Mouse (Mus musculus): ENCODE measurements at regions not wholly inside any gene's neighbourhood (a gene's known extent, or its start where the extent isn't known, plus 50 kb on each side); places are given as distances from the start of the nearest gene placed in this dataset.
A peak's percentile ranks its signal among the peaks of the same experiment; 100 is the strongest.

- H3K27ac ChIP-seq, result no peak overlapping the region
- peak; percentile 72 for DNase-seq (ENCODE audit: low spot score)
Measured at GRCm38 (mm10) chr2:17841963-17842362, 110.7 kb upstream of the Nebl start.

DNA sequence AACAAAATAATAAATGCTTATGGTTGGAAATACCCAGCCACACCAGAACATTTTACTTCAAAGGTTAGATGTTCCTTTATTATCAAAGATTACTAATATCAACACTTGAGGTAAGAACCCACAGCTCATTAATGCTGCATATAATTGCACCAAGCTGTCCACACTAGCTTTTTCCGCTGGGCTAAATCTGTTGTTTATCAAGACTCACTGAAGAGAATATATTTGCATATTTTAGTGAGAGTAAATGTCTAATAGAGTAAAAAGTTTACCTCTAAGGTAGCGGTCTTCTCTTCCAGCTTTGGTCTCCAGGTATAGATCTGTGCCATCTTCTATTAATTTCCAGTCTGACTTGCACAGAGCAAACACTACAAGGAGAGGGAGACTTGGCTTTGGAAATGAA, 110.3 kb upstream of the Nebl start:
- no peaks in the 10 kb centered on the region for H3K9me3 ChIP-seq (replicated peaks; ENCODE audit: low read length)
- ATAC-seq (replicated peaks; ENCODE audit: low FRiP score, low read depth) (no peak), DNase-seq (ENCODE audit: low spot score) (no peak)
- H3K9ac ChIP-seq (ENCODE audit: low read depth, low read length), result no peak overlapping the region
- H3K4me1 ChIP-seq (replicated peaks; ENCODE audit: insufficient read depth, low read length), result no peaks in the 10 kb centered on the region
- 93% methylated on average over 2 of the region's 2 CpGs for WGBS
- H3K4me2 ChIP-seq (ENCODE audit: low read length), result no peak overlapping the region
- no peaks in the 10 kb centered on the region for H3K27me3 ChIP-seq (ENCODE audit: insufficient read depth, low read length)
- no peak overlapping the region for H3K27ac ChIP-seq
- H3K4me3 ChIP-seq (replicated peaks; ENCODE audit: low read depth, low read length), result no peak overlapping the region
- H3K36me3 ChIP-seq (ENCODE audit: insufficient read depth, low read length), result no peaks in the 10 kb centered on the region
- TF ChIP-seq CTCF (IDR thresholded peaks at IDR 0.05; ENCODE audit: low read depth), result no peak

More at GRCm38 (mm10) chr2:17841963-17842362, 110.7 kb upstream of the Nebl start:
- no peaks in the 10 kb centered on the region for H3K27me3 ChIP-seq (ENCODE audit: insufficient read depth, low read length)
- ATAC-seq (replicated peaks; ENCODE audit: low FRiP score, low read depth), result no peak
- no peaks in the 10 kb centered on the region for H3K36me3 ChIP-seq (ENCODE audit: insufficient read depth, low read length)
- no peak overlapping the region for H3K4me3 ChIP-seq (replicated peaks; ENCODE audit: low read depth, low read length)
- no peak overlapping the region for H3K4me2 ChIP-seq (ENCODE audit: low read length)
- H3K9me3 ChIP-seq (replicated peaks; ENCODE audit: low read length), result no peaks in the 10 kb centered on the region
- H3K9ac ChIP-seq (ENCODE audit: low read depth, low read length), result no peak overlapping the region
- WGBS, result 41% methylated on average over 3 of the region's 3 CpGs
- TF ChIP-seq CTCF (IDR thresholded peaks at IDR 0.05; ENCODE audit: low read depth), result peak; percentile 88
- H3K4me1 ChIP-seq (replicated peaks; ENCODE audit: insufficient read depth, low read length), result no peaks in the 10 kb centered on the region

DNA sequence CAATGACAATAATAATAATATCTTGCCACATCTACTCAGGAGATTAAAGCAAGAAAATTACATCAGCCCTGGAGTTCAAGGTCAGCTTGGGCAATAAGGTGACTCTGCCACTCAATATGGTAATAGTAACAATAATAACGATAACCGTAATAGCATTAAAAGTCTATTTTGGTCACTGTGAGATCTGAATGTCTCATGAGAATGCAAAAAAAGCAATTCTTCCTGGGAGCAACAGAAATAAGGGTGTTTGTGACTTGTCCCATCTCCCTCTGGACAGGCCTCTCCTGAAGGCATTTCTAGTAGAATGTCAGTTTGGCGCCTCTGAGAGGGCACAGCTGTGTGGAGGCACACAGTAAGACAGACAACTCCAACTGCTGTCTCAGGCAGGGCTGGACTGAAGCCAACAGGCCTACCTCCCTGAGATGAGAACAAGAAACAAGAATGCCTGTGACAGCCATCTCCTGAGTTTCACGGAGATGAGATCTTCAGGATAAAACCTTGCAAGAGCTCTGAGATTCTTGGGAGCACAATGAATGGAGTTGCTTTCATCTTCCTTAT, 109.8 kb upstream of the Nebl start:
- DNase-seq (ENCODE audit: low spot score) (no peak), ATAC-seq (replicated peaks; ENCODE audit: low FRiP score, low read depth) (no peak)
- H3K4me1 ChIP-seq (replicated peaks; ENCODE audit: insufficient read depth, low read length), result no peaks in the 10 kb centered on the region
- 80% methylated on average over 4 of the region's 4 CpGs for WGBS
- no peak overlapping the region for H3K9ac ChIP-seq (ENCODE audit: low read depth, low read length)
- no peaks in the 10 kb centered on the region for H3K9me3 ChIP-seq (replicated peaks; ENCODE audit: low read length)
- H3K4me2 ChIP-seq (ENCODE audit: low read length), result no peak overlapping the region
- no peak overlapping the region for H3K27ac ChIP-seq
- H3K27me3 ChIP-seq (ENCODE audit: insufficient read depth, low read length), result no peaks in the 10 kb centered on the region
- no peak overlapping the region for H3K4me3 ChIP-seq (replicated peaks; ENCODE audit: low read depth, low read length)
- TF ChIP-seq CTCF (IDR thresholded peaks at IDR 0.05; ENCODE audit: low read depth), result no peak
- H3K36me3 ChIP-seq (ENCODE audit: insufficient read depth, low read length), result no peaks in the 10 kb centered on the region

GRCm38 (mm10) chr2:17839649-17840048, 108.4 kb upstream of the Nebl start:
- Histone ChIP-seq H3K9ac (ENCODE audit: low read depth, low read length) (no peak overlapping the region), H3K27ac (no peak overlapping the region), H3K4me3 (replicated peaks; ENCODE audit: low read depth, low read length) (no peak overlapping the region), H3K27me3 (ENCODE audit: insufficient read depth, low read length) (no peaks in the 10 kb centered on the region), H3K9me3 (replicated peaks; ENCODE audit: low read length) (no peaks in the 10 kb centered on the region), H3K4me1 (replicated peaks; ENCODE audit: insufficient read depth, low read length) (no peaks in the 10 kb centered on the region), H3K36me3 (ENCODE audit: insufficient read depth, low read length) (no peaks in the 10 kb centered on the region), H3K4me2 (ENCODE audit: low read length) (no peak overlapping the region)
- no peak for ATAC-seq (replicated peaks; ENCODE audit: low FRiP score, low read depth)
- DNase-seq (ENCODE audit: low spot score), result no peak
- WGBS, result 85% methylated on average over 4 of the region's 4 CpGs
- TF ChIP-seq CTCF (IDR thresholded peaks at IDR 0.05; ENCODE audit: low read depth), result no peak

- no peak overlapping the region for H3K4me3 ChIP-seq (replicated peaks; ENCODE audit: low read depth, low read length)
- no peak overlapping the region for H3K27ac ChIP-seq
- TF ChIP-seq CTCF (IDR thresholded peaks at IDR 0.05; ENCODE audit: low read depth), result no peak
- no peak for ATAC-seq (replicated peaks; ENCODE audit: low FRiP score, low read depth)
- no peaks in the 10 kb centered on the region for H3K36me3 ChIP-seq (ENCODE audit: insufficient read depth, low read length)
- H3K4me2 ChIP-seq (ENCODE audit: low read length), result no peak overlapping the region
- H3K9ac ChIP-seq (ENCODE audit: low read depth, low read length), result no peak overlapping the region
- no peaks in the 10 kb centered on the region for H3K4me1 ChIP-seq (replicated peaks; ENCODE audit: insufficient read depth, low read length)
- 90% methylated on average over 20 of the region's 20 CpGs for WGBS
- DNase-seq (ENCODE audit: low spot score), result no peak
- no peaks in the 10 kb centered on the region for H3K27me3 ChIP-seq (ENCODE audit: insufficient read depth, low read length)
- H3K9me3 ChIP-seq (replicated peaks; ENCODE audit: low read length), result no peaks in the 10 kb centered on the region
Measured at GRCm38 (mm10) chr2:17838859-17839581, 107.8 kb upstream of the Nebl start.

- Histone ChIP-seq H3K9ac (ENCODE audit: low read depth, low read length) (no peak overlapping the region), H3K36me3 (ENCODE audit: insufficient read depth, low read length) (no peaks in the 10 kb centered on the region), H3K9me3 (replicated peaks; ENCODE audit: low read length) (no peaks in the 10 kb centered on the region)
Measured at GRCm38 (mm10) chr2:17838381-17838680, 107.1 kb upstream of the Nebl start.

More at GRCm38 (mm10) chr2:17838381-17838680, 107.1 kb upstream of the Nebl start:
- WGBS, result 82% methylated on average over 7 of the region's 7 CpGs
- ATAC-seq (replicated peaks; ENCODE audit: low FRiP score, low read depth) (no peak), DNase-seq (ENCODE audit: low spot score) (no peak)
- Histone ChIP-seq H3K4me1 (replicated peaks; ENCODE audit: insufficient read depth, low read length) (no peaks in the 10 kb centered on the region), H3K4me2 (ENCODE audit: low read length) (no peak overlapping the region), H3K27ac (no peak overlapping the region), H3K27me3 (ENCODE audit: insufficient read depth, low read length) (no peaks in the 10 kb centered on the region), H3K4me3 (replicated peaks; ENCODE audit: low read depth, low read length) (no peak overlapping the region)
- TF ChIP-seq CTCF (IDR thresholded peaks at IDR 0.05; ENCODE audit: low read depth), result no peak

Measured in kidney, postnatal 0 days (tissue).